Mouse (Mus musculus): Measurements from ENCODE around the gene Fut11. TPM values are rescaled to one million over a fixed set of nuclear protein-coding genes. Genes with fewer than 3 reads are reported as not detected.

Fut11 gene
- polyA plus RNA-seq (2012) = 9.1 and 10.2 TPM in 2 replicates

GRCm38 (mm10) chr14:20694884-20695760 lies at the start of gene Fut11:
Fut11 (plus strand) TSS chr14:20694968.

GRCm38 (mm10) chr14:20656361-20656760 lies 38.4 kb upstream of the Fut11 start, which contains the start of gene Myoz1:
Myoz1 (minus strand) TSS chr14:20656540.

GRCm38 (mm10) chr14:20668154-20668810 lies 26.5 kb upstream of the Fut11 start, which contains the start of gene Synpo2l:
Synpo2l (minus strand) TSS chr14:20668354.

GRCm38 (mm10) chr14:20674064-20674833 lies 20.5 kb upstream of the Fut11 start, which contains the start of gene Sec24c:
Sec24c (plus strand) TSS chr14:20674308.

GRCm38 (mm10) chr14:20702741-20703381 lies 8.1 kb downstream of the Fut11 start, which contains the start of gene Chchd1:
Chchd1 (plus strand) TSS chr14:20703006.

GRCm38 (mm10) chr14:20707201-20708190 lies 12.7 kb downstream of the Fut11 start, which contains the start of gene Zswim8:
Zswim8 (plus strand) TSS chr14:20707552.

GRCm38 (mm10) chr14:20733952-20734774 lies 39.4 kb downstream of the Fut11 start, which contains the start of gene Ndst2:
Ndst2 (minus strand) TSS chr14:20734562.

Other genes with a start within 250 kb of the Fut11 start
- not detected in 2 replicates for gene Cfap70, start 242.7 kb upstream of the Fut11 start, polyA plus RNA-seq (2012)
- 28.3 and 32.6 TPM in 2 replicates for gene Anxa7, start 214.8 kb upstream of the Fut11 start, polyA plus RNA-seq (2012)
- 0.05 and 0.18 TPM in 2 replicates for gene Mss51, start 198.1 kb upstream of the Fut11 start, polyA plus RNA-seq (2012)
- 5.2 and 5.5 TPM in 2 replicates for gene Ppp3cb, start 148.4 kb upstream of the Fut11 start, polyA plus RNA-seq (2012)
- 2.2 and 2.7 TPM in 2 replicates for gene Usp54, start 53.9 kb upstream of the Fut11 start, polyA plus RNA-seq (2012)
- 0.12 TPM in 1 of 2 replicates, not detected in the other for gene Myoz1, start 38.4 kb upstream of the Fut11 start, polyA plus RNA-seq (2012)
- 0.44 and 0.68 TPM in 2 replicates for gene Synpo2l, start 26.6 kb upstream of the Fut11 start, polyA plus RNA-seq (2012)
- 199 and 207 TPM in 2 replicates for gene Sec24c, start 20.7 kb upstream of the Fut11 start, polyA plus RNA-seq (2012)
- gene Chchd1, start 8.0 kb downstream of the Fut11 start, polyA plus RNA-seq (2012) = 6.2 and 10.2 TPM in 2 replicates
- 84.3 and 87.9 TPM in 2 replicates for gene Zswim8, start 12.6 kb downstream of the Fut11 start, polyA plus RNA-seq (2012)
- gene Ndst2, start 39.6 kb downstream of the Fut11 start, polyA plus RNA-seq (2012) = 14.8 and 19.4 TPM in 2 replicates
- 29.5 and 50.9 TPM in 2 replicates for gene Camk2g, start 99.1 kb downstream of the Fut11 start, polyA plus RNA-seq (2012)
- 0.37 and 0.69 TPM in 2 replicates for gene Plau, start 141.7 kb downstream of the Fut11 start, polyA plus RNA-seq (2012)
- 18.9 and 22.6 TPM in 2 replicates for gene Vcl, start 234.4 kb downstream of the Fut11 start, polyA plus RNA-seq (2012)

Measured in megakaryocyte-erythroid progenitor cell, adult 5 weeks (primary cell).